Mouse (Mus musculus) CH12.LX (cell line): ENCODE data around the gene Pfas. TPM values are rescaled to one million over a fixed set of nuclear protein-coding genes. Genes with fewer than 3 reads are reported as not detected.

Source experiments
- DNase-seq: peaks from one replicate; pipeline ENCODE4 v3.0.0-alpha.2; 2013; ENCODE audit errors: extremely low read depth
- H3K27ac ChIP-seq: 2 replicates; pipeline ENCODE4 v1.5.1; 2012; ENCODE audit warnings: low read depth, mild to moderate bottlenecking, control low read depth, moderate library complexity; ENCODE audit not compliant: insufficient read depth
- H3K27me3 ChIP-seq: replicated peaks from 2 replicates; pipeline ENCODE3; 2012; ENCODE audit warnings: inconsistent platforms
- H3K36me3 ChIP-seq, 2 experiments: replicated peaks in 1 of 2; 2 replicates each; pipeline versions ENCODE3 to v1.6.1; 2012; ENCODE audit warnings: inconsistent platforms in 1 of 2, low read length in 1 of 2, mild to moderate bottlenecking in 1 of 2, mixed read lengths in 1 of 2, moderate library complexity in 1 of 2; ENCODE audit not compliant: control insufficient read depth in 1 of 2, insufficient read depth in 1 of 2
- H3K4me1 ChIP-seq, 2 experiments: 2 replicates each; pipeline ENCODE4 v1.6.1; 2012; ENCODE audit warnings: inconsistent platforms in 1 of 2, moderate library complexity in 1 of 2; ENCODE audit not compliant: insufficient read depth in 2 of 2, control insufficient read depth in 1 of 2
- H3K4me2 ChIP-seq: 2 replicates; pipeline ENCODE4 v1.6.1; 2012; ENCODE audit warnings: low read depth, mild to moderate bottlenecking, control low read depth; ENCODE audit not compliant: poor library complexity, insufficient read depth, severe bottlenecking
- H3K4me3 ChIP-seq, 3 experiments: fragments of 150-350 bp in 1 of 3; sonication (generic) in 1 of 3; replicated peaks in 1 of 3; 2 replicates each; pipeline versions ENCODE3 to v1.5.1; 2011 to 2012; ENCODE audit warnings: low read depth in 2 of 3, low read length in 2 of 3, mild to moderate bottlenecking in 2 of 3, moderate library complexity in 2 of 3, control low read depth in 1 of 3, improper control_type of control experiment in 1 of 3, inconsistent platforms in 1 of 3, mixed read lengths in 1 of 3; ENCODE audit not compliant: poor library complexity in 1 of 3
- H3K79me2 ChIP-seq: replicated peaks from 2 replicates; pipeline ENCODE4 v1.6.1; 2012; ENCODE audit warnings: mild to moderate bottlenecking, moderate library complexity; ENCODE audit not compliant: control insufficient read depth, poor library complexity, insufficient read depth, severe bottlenecking; ENCODE audit errors: extremely low read depth
- H3K9ac ChIP-seq: 2 replicates; pipeline ENCODE4 v1.6.1; 2012; ENCODE audit warnings: low read depth, mild to moderate bottlenecking, control low read depth, moderate library complexity; ENCODE audit not compliant: insufficient read depth
- H3K9me3 ChIP-seq: replicated peaks from 2 replicates; pipeline ENCODE3; 2012; ENCODE audit warnings: low read length, inconsistent platforms, mixed read lengths
- BHLHE40 ChIP-seq: IDR thresholded peaks from 2 replicates; pipeline ENCODE4 v1.6.1; 2011; ENCODE audit warnings: mild to moderate bottlenecking, low read depth, low read length, improper control_type of control experiment
- CHD1 ChIP-seq: IDR thresholded peaks from 2 replicates; pipeline ENCODE4 v1.6.1; 2012; ENCODE audit warnings: low read depth, low read length, improper control_type of control experiment, inconsistent platforms
- CHD2 ChIP-seq: IDR thresholded peaks from 2 replicates; pipeline ENCODE4 v1.6.1; 2011; ENCODE audit warnings: low read length, improper control_type of control experiment
- E2F4 ChIP-seq: IDR thresholded peaks from 2 replicates; pipeline ENCODE4 v1.6.1; 2011; ENCODE audit warnings: low read depth, low read length, improper control_type of control experiment; ENCODE audit not compliant: insufficient replicate concordance
- ETS1 ChIP-seq: conservative IDR thresholded peaks from 2 replicates; pipeline ENCODE4 v1.6.1; 2012; ENCODE audit warnings: low read depth, mild to moderate bottlenecking, inconsistent platforms, low read length, improper control_type of control experiment, moderate library complexity
- GABPA ChIP-seq: IDR thresholded peaks from 2 replicates; pipeline ENCODE4 v1.6.1; 2012; ENCODE audit warnings: low read depth, low read length, improper control_type of control experiment, inconsistent platforms; ENCODE audit not compliant: insufficient replicate concordance
- HCFC1 ChIP-seq: IDR thresholded peaks from 2 replicates; pipeline ENCODE4 v1.6.1; 2012; ENCODE audit warnings: low read depth, mild to moderate bottlenecking, inconsistent platforms, low read length, improper control_type of control experiment
- JUN ChIP-seq: IDR thresholded peaks from 2 replicates; pipeline ENCODE4 v1.6.1; 2011; ENCODE audit warnings: low read depth, mild to moderate bottlenecking, low read length, improper control_type of control experiment, moderate library complexity; ENCODE audit not compliant: insufficient read depth
- JUND ChIP-seq: conservative IDR thresholded peaks from 2 replicates; pipeline ENCODE4 v1.6.1; 2011; ENCODE audit warnings: low read depth, low read length, improper control_type of control experiment
- KAT2A ChIP-seq: IDR thresholded peaks from 2 replicates; pipeline ENCODE4 v1.6.1; 2012; ENCODE audit warnings: low read length, improper control_type of control experiment, inconsistent platforms; ENCODE audit not compliant: insufficient replicate concordance
- MAFK ChIP-seq: IDR thresholded peaks from 2 replicates; pipeline ENCODE4 v1.6.1; 2011; ENCODE audit warnings: low read length, improper control_type of control experiment; ENCODE audit not compliant: insufficient replicate concordance
- MAX ChIP-seq: IDR thresholded peaks from 2 replicates; pipeline ENCODE4 v1.6.1; 2011; ENCODE audit warnings: low read length, improper control_type of control experiment
- MXI1 ChIP-seq: IDR thresholded peaks from 2 replicates; pipeline ENCODE4 v1.6.1; 2011; ENCODE audit warnings: mild to moderate bottlenecking, low read depth, low read length, improper control_type of control experiment
- MYC ChIP-seq: IDR thresholded peaks from 2 replicates; pipeline ENCODE4 v1.6.1; 2011; ENCODE audit warnings: low read depth, mild to moderate bottlenecking, improper control_type of control experiment, low read length
- NRF1 ChIP-seq: IDR thresholded peaks from 2 replicates; pipeline ENCODE4 v1.6.1; 2014; ENCODE audit warnings: low read depth, mild to moderate bottlenecking, inconsistent platforms, low read length, improper control_type of control experiment, moderate library complexity
- SIN3A ChIP-seq: IDR thresholded peaks from 2 replicates; pipeline ENCODE4 v1.6.1; 2012; ENCODE audit warnings: low read length, improper control_type of control experiment, inconsistent platforms
- TCF12 ChIP-seq: IDR thresholded peaks from 2 replicates; pipeline ENCODE4 v1.6.1; 2014; ENCODE audit warnings: low read depth, mild to moderate bottlenecking, inconsistent platforms, low read length, improper control_type of control experiment
- UBTF ChIP-seq: IDR thresholded peaks from 2 replicates; pipeline ENCODE4 v1.6.1; 2012; ENCODE audit warnings: low read depth, mild to moderate bottlenecking, inconsistent platforms, low read length, improper control_type of control experiment, moderate library complexity
- USF1 ChIP-seq: IDR thresholded peaks from 2 replicates; pipeline ENCODE4 v1.6.1; 2014; ENCODE audit warnings: low read depth, mild to moderate bottlenecking, inconsistent platforms, low read length, improper control_type of control experiment
- USF2 ChIP-seq: conservative IDR thresholded peaks from 2 replicates; pipeline ENCODE4 v1.6.1; 2011; ENCODE audit warnings: low read depth, low read length, improper control_type of control experiment
- ZC3H11A ChIP-seq: IDR thresholded peaks from 2 replicates; pipeline ENCODE4 v1.6.1; 2012; ENCODE audit warnings: low read depth, mild to moderate bottlenecking, inconsistent platforms, low read length, improper control_type of control experiment
- ZMIZ1 ChIP-seq: IDR thresholded peaks from 2 replicates; pipeline ENCODE4 v1.6.1; 2012; ENCODE audit warnings: low read depth, mild to moderate bottlenecking, inconsistent platforms, low read length, improper control_type of control experiment
- ZNF384 ChIP-seq: IDR thresholded peaks from 2 replicates; pipeline ENCODE4 v1.6.1; 2012; ENCODE audit warnings: low read depth, low read length, improper control_type of control experiment, inconsistent platforms
- dilution Hi-C: fragments of 300-500 bp; cut with MboI; formaldehyde crosslinking; loops from 2 replicates; pipeline ENCODE4 v1.14.3; 2020; ENCODE audit warnings: low sequenced_read_pairs; ENCODE audit not compliant: extremely low pct_unique_long_range_greater_than_20kb, extremely low pct_ligation_motif_present
- in situ Hi-C: fragments of 300-500 bp; cut with MboI; formaldehyde crosslinking; loops from 3 replicates; pipeline ENCODE4 v1.14.3; 2019; ENCODE audit warnings: low sequenced_read_pairs, low pct_ligation_motif_present, low pct_unique_long_range_greater_than_20kb, mixed read lengths
- polyA plus RNA-seq: library from polyadenylated mRNA; unstranded; fragments of >175 nt; gene quantifications from 2 replicates; pipeline ENCODE4 v1.2.1, GENCODE M21; 2012; ENCODE audit warnings: low read depth; ENCODE audit not compliant: insufficient read length
- total RNA-seq, 2 experiments: library from RNA; depleted of rRNA; stranded (reverse); fragments of 300-350 nt in 1 of 2; fragments of >200 nt in 1 of 2; gene quantifications; 2 replicates each; pipeline ENCODE4 v1.2.3; 2012 to 2014

The Pfas gene
- total and polyA plus RNA-seq, 3 experiments = 61.9 to 110 (median 72.9) TPM

- no peak for TF ChIP-seq MAX
- no peak for TF ChIP-seq HCFC1
- no peak for TF ChIP-seq USF1
- no peak for TF ChIP-seq ZC3H11A
- TF ChIP-seq GABPA = no peak
- TF ChIP-seq E2F4 = no peak
- TF ChIP-seq MXI1 = no peak
- TF ChIP-seq USF2 = no peak
- TF ChIP-seq NRF1 = no peak
- TF ChIP-seq KAT2A = no peak
- TF ChIP-seq SIN3A = no peak
- no peak for TF ChIP-seq CHD1
- TF ChIP-seq MYC = no peak
- no peak for TF ChIP-seq UBTF
- TF ChIP-seq CHD2 = no peak
- TF ChIP-seq MAFK = no peak
- no peak for TF ChIP-seq ETS1
- no peak for TF ChIP-seq JUN
- no peak for TF ChIP-seq ZMIZ1
- H3K9me3 ChIP-seq = no peaks in the 10 kb centered on the region
- in situ Hi-C loops = no loop called here
- dilution Hi-C loops = no loop called here
- H3K79me2 ChIP-seq = no peaks in the 10 kb centered on the region
- no peak overlapping the region for H3K27ac ChIP-seq
- no peaks in the 10 kb centered on the region for H3K4me1 ChIP-seq
- H3K4me3 ChIP-seq = no peak overlapping the region
- no peak overlapping the region for H3K9ac ChIP-seq
- DNase-seq = no peak
- peaks cover 5% of the 10 kb centered on the region for H3K27me3 ChIP-seq
- H3K4me2 ChIP-seq = no peak overlapping the region
- peaks cover 0 to 20% of the 10 kb centered on the region in 2 experiments for H3K36me3 ChIP-seq
Measured at GRCm38 (mm10) chr11:68947542-68947993, 60.7 kb downstream of the Pfas start.

- TF ChIP-seq TCF12 (no peak), ETS1 (no peak), ZNF384 (no peak), BHLHE40 (no peak), JUND (no peak)
- TF ChIP-seq, all 38 proteins: peak for 0
- no peak overlapping the region for H3K9ac ChIP-seq
- dilution Hi-C loops = no loop called here
- DNase-seq = no peak
- no peaks in the 10 kb centered on the region for H3K79me2 ChIP-seq
- H3K36me3 ChIP-seq = peaks cover 0 to 25% of the 10 kb centered on the region in 2 experiments
- no peak overlapping the region for H3K4me2 ChIP-seq
- peaks cover 2% of the 10 kb centered on the region for H3K27me3 ChIP-seq
- no peaks in the 10 kb centered on the region for H3K4me1 ChIP-seq
- in situ Hi-C loops = no loop called here
- no peak overlapping the region for H3K4me3 ChIP-seq
- no peaks in the 10 kb centered on the region for H3K9me3 ChIP-seq
- no peak overlapping the region for H3K27ac ChIP-seq
Measured at GRCm38 (mm10) chr11:68946806-68947440, 61.3 kb downstream of the Pfas start.
